Mouse (Mus musculus): ENCODE results near the gene Plaur. TPM values are rescaled to one million over a fixed set of nuclear protein-coding genes. Genes with fewer than 3 reads are reported as not detected.
"Not testable (repeated sequence)": the region's sequence is repeated elsewhere in the genome, so short reads cannot be mapped to it uniquely, and the experiment has no call there.

The Plaur gene
- total and polyA plus RNA-seq, 2 experiments from 2014 or later = 1.2 to 1.3 TPM

- peaks cover 18% of the 10 kb centered on the region for H3K4me1 ChIP-seq (ENCODE audit: insufficient read depth)
- peak overlapping the region; percentile 100 for H3K27ac ChIP-seq (ENCODE audit: low read depth, low read length)
- H3K4me3 ChIP-seq (ENCODE audit: low read depth, low read length) = peak overlapping the region; percentile 67
- ATAC-seq (peak; percentile 20), DNase-seq (no peak)
- H3K9me3 ChIP-seq (ENCODE audit: low read length) = no peaks in the 10 kb centered on the region
- peak overlapping the region; percentile 71 for H3K4me2 ChIP-seq (ENCODE audit: low read depth)
- TF ChIP-seq CTCF (IDR thresholded peaks at IDR 0.05; ENCODE audit: low read depth) = no peak
- H3K9ac ChIP-seq = peak overlapping the region; percentile 94
- peaks cover 28% of the 10 kb centered on the region for H3K36me3 ChIP-seq (ENCODE audit: insufficient read depth)
- WGBS = 1% methylated on average over 12 of the region's 12 CpGs
- no peaks in the 10 kb centered on the region for H3K27me3 ChIP-seq (ENCODE audit: insufficient read depth, low read length)
Observed at GRCm38 (mm10) chr7:24506476-24506837, 44.2 kb downstream of the Plaur start.

GRCm38 (mm10) chr7:24506838-24507725, 44.8 kb downstream of the Plaur start, which contains the start of gene Zfp428:
Gene Zfp428 (plus strand): TSS chr7:24507006.
- peaks cover 18% of the 10 kb centered on the region for H3K4me1 ChIP-seq (ENCODE audit: insufficient read depth)
- 3% methylated on average over 83 of the region's 84 CpGs for WGBS

GRCm38 (mm10) chr7:24507726-24508114, 45.4 kb downstream of the Plaur start:
- H3K4me1 ChIP-seq (ENCODE audit: insufficient read depth) = peaks cover 18% of the 10 kb centered on the region
- no peak for TF ChIP-seq CTCF (IDR thresholded peaks at IDR 0.05; ENCODE audit: low read depth)
- WGBS = 1% methylated on average over 20 of the region's 20 CpGs

More at GRCm38 (mm10) chr7:24506838-24507725, 44.8 kb downstream of the Plaur start, which contains the start of gene Zfp428:
- TF ChIP-seq CTCF (IDR thresholded peaks at IDR 0.05; ENCODE audit: low read depth) = no peak
- H3K4me2 ChIP-seq (ENCODE audit: low read depth) = peak within 1 kb of the TSS; percentile 71
- no peaks in the 10 kb centered on the region for H3K9me3 ChIP-seq (ENCODE audit: low read length)
- DNase-seq = peak; percentile 95
- H3K27me3 ChIP-seq (ENCODE audit: insufficient read depth, low read length) = no peaks in the 10 kb centered on the region
- H3K4me3 ChIP-seq (ENCODE audit: low read depth, low read length) = peak within 1 kb of the TSS; percentile 67
- H3K9ac ChIP-seq = peak within 1 kb of the TSS; percentile 94
- H3K27ac ChIP-seq (ENCODE audit: low read depth, low read length) = peak within 1 kb of the TSS; percentile 100
- peak; percentile 89 for ATAC-seq
- peaks cover 26% of the 10 kb centered on the region for H3K36me3 ChIP-seq (ENCODE audit: insufficient read depth)

DNA sequence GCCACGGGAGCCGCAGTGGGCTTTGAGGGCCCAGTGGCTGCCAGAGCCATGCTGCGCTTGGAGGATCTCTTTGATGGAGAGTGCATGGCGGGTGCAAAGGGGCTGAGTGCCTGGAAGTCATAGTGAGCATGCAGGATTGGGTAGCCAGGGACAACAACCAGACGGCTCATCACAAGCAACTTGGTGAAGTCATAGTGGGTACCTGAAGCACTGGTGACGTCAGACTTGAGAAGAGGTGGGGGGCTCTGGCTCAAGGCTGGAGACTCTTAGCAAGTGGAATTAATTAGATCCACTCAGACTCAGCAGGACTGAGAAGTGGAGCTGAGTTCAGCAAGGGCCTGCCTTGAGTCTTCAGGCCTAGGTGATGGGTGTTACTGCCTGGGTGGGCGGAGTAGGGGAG, 50.1 kb downstream of the Plaur start, which contains the start of gene AC161166.1:
Gene AC161166.1 (minus strand): TSS at position 101 of the 400 bp plus-strand sequence.
- Histone ChIP-seq H3K36me3 (ENCODE audit: insufficient read depth) (peaks cover 23% of the 10 kb centered on the region), H3K4me3 (ENCODE audit: low read depth, low read length) (no peak within 1 kb of the TSS), H3K9ac (no peak within 1 kb of the TSS), H3K27me3 (ENCODE audit: insufficient read depth, low read length) (no peaks in the 10 kb centered on the region), H3K4me1 (ENCODE audit: insufficient read depth) (peaks cover 11% of the 10 kb centered on the region; the same call in 1 of the 2 replicates), H3K27ac (ENCODE audit: low read depth, low read length) (no peak within 1 kb of the TSS), H3K9me3 (ENCODE audit: low read length) (no peaks in the 10 kb centered on the region), H3K4me2 (ENCODE audit: low read depth) (no peak within 1 kb of the TSS)
- ATAC-seq (no peak), DNase-seq (no peak)
- 87% methylated on average over 7 of the region's 7 CpGs for WGBS
- TF ChIP-seq CTCF (IDR thresholded peaks at IDR 0.05; ENCODE audit: low read depth) = no peak

More at GRCm38 (mm10) chr7:24507726-24508114, 45.4 kb downstream of the Plaur start:
- DNase-seq (no peak), ATAC-seq (0 out of 2 replicates have a peak, but pooled peaks have one; percentile 1)
- H3K4me3 ChIP-seq (ENCODE audit: low read depth, low read length) = peak overlapping the region; percentile 67
- peak overlapping the region; percentile 94 for H3K9ac ChIP-seq
- peak overlapping the region; percentile 71 for H3K4me2 ChIP-seq (ENCODE audit: low read depth)
- H3K36me3 ChIP-seq (ENCODE audit: insufficient read depth) = peaks cover 22% of the 10 kb centered on the region
- peak overlapping the region; percentile 100 for H3K27ac ChIP-seq (ENCODE audit: low read depth, low read length)
- no peaks in the 10 kb centered on the region for H3K27me3 ChIP-seq (ENCODE audit: insufficient read depth, low read length)
- H3K9me3 ChIP-seq (ENCODE audit: low read length) = no peaks in the 10 kb centered on the region

- DNase-seq (peak; percentile 64), ATAC-seq (peak; percentile 12; the same call in 1 of the 2 replicates)
- H3K9ac ChIP-seq; H3K4me3 ChIP-seq (ENCODE audit: low read depth, low read length); H3K4me1 ChIP-seq (ENCODE audit: insufficient read depth); H3K27ac ChIP-seq (ENCODE audit: low read depth, low read length); H3K4me2 ChIP-seq (ENCODE audit: low read depth); H3K9me3 ChIP-seq (ENCODE audit: low read length); H3K27me3 ChIP-seq (ENCODE audit: insufficient read depth, low read length): not testable (repeated sequence)
- 57% methylated on average over 8 of the region's 8 CpGs for WGBS
- peak; percentile 56 for TF ChIP-seq CTCF (IDR thresholded peaks at IDR 0.05; ENCODE audit: low read depth)
- peaks cover 18% of the 10 kb centered on the region for H3K36me3 ChIP-seq (ENCODE audit: insufficient read depth)
Observed at GRCm38 (mm10) chr7:24516319-24516718, 54.0 kb downstream of the Plaur start.

GRCm38 (mm10) chr7:24517077-24517476, 54.8 kb downstream of the Plaur start:
- no peaks in the 10 kb centered on the region for H3K4me1 ChIP-seq (ENCODE audit: insufficient read depth)
- H3K4me2 ChIP-seq (ENCODE audit: low read depth) = no peak overlapping the region
- ATAC-seq = peak; percentile 9; the same call in 1 of the 2 replicates
- no peak overlapping the region for H3K4me3 ChIP-seq (ENCODE audit: low read depth, low read length)
- H3K36me3 ChIP-seq (ENCODE audit: insufficient read depth) = peaks cover 13% of the 10 kb centered on the region
- no peaks in the 10 kb centered on the region for H3K9me3 ChIP-seq (ENCODE audit: low read length)
- 39% methylated on average over 5 of the region's 5 CpGs for WGBS
- no peak overlapping the region for H3K9ac ChIP-seq
- H3K27me3 ChIP-seq (ENCODE audit: insufficient read depth, low read length) = no peaks in the 10 kb centered on the region
- TF ChIP-seq CTCF (IDR thresholded peaks at IDR 0.05; ENCODE audit: low read depth) = no peak
- DNase-seq = no peak
- peak overlapping the region; percentile 50; the same call in 1 of the 2 replicates for H3K27ac ChIP-seq (ENCODE audit: low read depth, low read length)

DNA sequence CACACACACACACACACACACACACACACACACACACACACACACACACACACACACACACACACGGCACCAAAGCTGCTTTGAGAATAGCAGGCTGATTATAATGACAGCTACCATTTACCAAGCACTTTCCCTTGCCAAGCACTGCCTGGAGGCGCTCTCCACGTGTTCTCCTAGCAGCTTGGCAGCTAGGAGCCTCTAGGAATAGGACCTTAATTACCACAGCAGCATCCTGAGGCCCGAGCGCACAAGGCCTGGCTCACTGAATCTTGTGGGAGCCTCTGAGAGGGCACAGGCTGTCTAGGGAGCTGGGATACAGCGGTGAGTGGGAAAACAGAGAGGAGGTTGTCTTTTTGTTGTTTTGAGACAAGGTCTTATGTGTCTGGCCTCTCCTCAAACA, 55.4 kb downstream of the Plaur start:
- 29% methylated on average over 6 of the region's 6 CpGs for WGBS
- Histone ChIP-seq H3K4me1 (ENCODE audit: insufficient read depth) (no peaks in the 10 kb centered on the region), H3K27me3 (ENCODE audit: insufficient read depth, low read length) (no peaks in the 10 kb centered on the region), H3K4me2 (ENCODE audit: low read depth) (no peak overlapping the region), H3K9me3 (ENCODE audit: low read length) (no peaks in the 10 kb centered on the region), H3K36me3 (ENCODE audit: insufficient read depth) (peaks cover 11% of the 10 kb centered on the region), H3K27ac (ENCODE audit: low read depth, low read length) (peak overlapping the region; percentile 77), H3K4me3 (ENCODE audit: low read depth, low read length) (no peak overlapping the region), H3K9ac (no peak overlapping the region)
- no peak for TF ChIP-seq CTCF (IDR thresholded peaks at IDR 0.05; ENCODE audit: low read depth)
- DNase-seq = peak; percentile 74
- ATAC-seq = peak; percentile 82
